Mouse (Mus musculus): Measurements from ENCODE around the gene Arap1.

Gene Arap1

GRCm38 (mm10) chr7:101450422-101451401, 102.8 kb downstream of the Arap1 start:
- peak; percentile 85 for DNase-seq (ENCODE audit: low spot score)

- no peak for DNase-seq (ENCODE audit: low spot score)
These were observed 104.8 kb downstream of the Arap1 start for GRCm38 (mm10) chr7:101452669-101453068.

- no peak for DNase-seq (ENCODE audit: low spot score)
These were observed 105.4 kb downstream of the Arap1 start for GRCm38 (mm10) chr7:101453296-101453695.

- DNase-seq (ENCODE audit: low spot score) = no peak
These were observed 105.9 kb downstream of the Arap1 start for GRCm38 (mm10) chr7:101453725-101454124.

GRCm38 (mm10) chr7:101454479-101454878, 106.6 kb downstream of the Arap1 start:
- no peak for DNase-seq (ENCODE audit: low spot score)

- no peak for DNase-seq (ENCODE audit: low spot score)
These were observed 107.3 kb downstream of the Arap1 start for GRCm38 (mm10) chr7:101455141-101455540.

- no peak for DNase-seq (ENCODE audit: low spot score)
These were observed 108.5 kb downstream of the Arap1 start for GRCm38 (mm10) chr7:101456318-101456717.

- no peak for DNase-seq (ENCODE audit: low spot score)
These were observed 108.9 kb downstream of the Arap1 start for GRCm38 (mm10) chr7:101456789-101457188.

- DNase-seq (ENCODE audit: low spot score) = no peak
These were observed 109.4 kb downstream of the Arap1 start for GRCm38 (mm10) chr7:101457283-101457682.

GRCm38 (mm10) chr7:101457801-101458200, 109.9 kb downstream of the Arap1 start:
- no peak for DNase-seq (ENCODE audit: low spot score)

GRCm38 (mm10) chr7:101458278-101458781, 110.5 kb downstream of the Arap1 start:
- no peak for DNase-seq (ENCODE audit: low spot score)

GRCm38 (mm10) chr7:101459305-101459813, 111.5 kb downstream of the Arap1 start:
- no peak for DNase-seq (ENCODE audit: low spot score)

GRCm38 (mm10) chr7:101459923-101460607, 112.2 kb downstream of the Arap1 start:
- no peak for DNase-seq (ENCODE audit: low spot score)

- no peak for DNase-seq (ENCODE audit: low spot score)
These were observed 112.7 kb downstream of the Arap1 start for GRCm38 (mm10) chr7:101460608-101460957.

GRCm38 (mm10) chr7:101461571-101461970, 113.7 kb downstream of the Arap1 start:
- DNase-seq (ENCODE audit: low spot score) = no peak
